Mouse (Mus musculus) gonadal fat pad, adult 2 months (tissue): ENCODE measurements around the gene 4921511M17Rik. TPM values are rescaled to one million over a fixed set of nuclear protein-coding genes. Genes with fewer than 3 reads are reported as not detected.
"Not testable (repeated sequence)": the region's sequence is repeated elsewhere in the genome, so short reads cannot be mapped to it uniquely, and the experiment has no call there.

Experiments
- DNase-seq: peaks from one replicate; pipeline ENCODE4 v3.0.0-alpha.2; 2012; ENCODE audit warnings: low read depth
- polyA plus RNA-seq: library from polyadenylated mRNA; depleted of rRNA; stranded (reverse); fragments of >200 nt; gene quantifications from 2 replicates; pipeline ENCODE4 v1.2.3, GENCODE M21; 2012; rRNA removed

The 4921511M17Rik gene
- polyA plus RNA-seq, result not detected in 2 replicates

GRCm38 (mm10) chrX:154033727-154034126 is at the start of gene 4921511M17Rik:
TSS of gene 4921511M17Rik (minus strand) at chrX:154033827.
- not testable (repeated sequence) for DNase-seq

- not testable (repeated sequence) for DNase-seq
Observed at GRCm38 (mm10) chrX:154054939-154055338, 21.3 kb upstream of the 4921511M17Rik start, which contains the start of gene Gm10057. TSS of gene Gm10057 (minus strand) at chrX:154055039.

DNA sequence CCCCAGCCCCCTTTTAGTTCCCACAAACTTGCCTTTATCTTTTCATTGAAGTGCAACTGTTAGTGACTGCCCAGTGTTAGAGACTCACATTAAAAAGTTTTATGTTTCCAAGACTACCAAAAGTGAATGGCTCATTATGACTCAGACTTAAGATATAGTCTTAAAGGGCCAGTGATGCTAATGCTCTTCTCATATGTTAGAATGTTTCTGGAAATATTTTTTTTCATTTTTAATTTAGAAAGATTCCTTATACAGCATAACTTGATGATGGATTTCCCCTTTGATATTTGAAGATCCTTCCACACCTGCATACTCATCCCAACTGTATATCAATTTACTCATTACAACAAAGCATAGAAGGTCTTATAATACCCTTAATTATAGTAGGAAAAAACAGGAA is 21.1 kb downstream of the 4921511M17Rik start, which contains the start of gene Samt1:
Samt1 (minus strand) TSS at position 101 of the 400 bp plus-strand sequence.
- not testable (repeated sequence) for DNase-seq

DNA sequence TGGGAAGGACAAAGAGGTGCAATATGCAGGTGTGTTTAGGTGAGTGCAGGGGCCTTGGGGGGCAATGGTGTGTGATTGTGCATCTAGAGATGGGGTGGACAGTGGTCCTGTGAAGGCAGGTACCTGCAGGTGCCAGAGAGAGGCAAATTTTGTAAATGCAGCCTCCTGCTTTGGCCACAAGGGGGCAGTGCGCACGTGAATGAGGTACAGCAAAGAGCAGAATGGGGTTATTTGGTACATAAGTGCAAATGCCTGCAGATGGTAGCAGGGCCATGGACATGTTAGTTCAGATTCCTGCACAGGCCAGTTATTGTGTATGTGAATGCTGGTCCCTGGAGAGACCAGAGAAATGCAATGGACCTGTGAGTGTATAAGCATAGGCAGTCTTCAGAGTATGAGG is 56.7 kb downstream of the 4921511M17Rik start:
- not testable (repeated sequence) for DNase-seq

DNA sequence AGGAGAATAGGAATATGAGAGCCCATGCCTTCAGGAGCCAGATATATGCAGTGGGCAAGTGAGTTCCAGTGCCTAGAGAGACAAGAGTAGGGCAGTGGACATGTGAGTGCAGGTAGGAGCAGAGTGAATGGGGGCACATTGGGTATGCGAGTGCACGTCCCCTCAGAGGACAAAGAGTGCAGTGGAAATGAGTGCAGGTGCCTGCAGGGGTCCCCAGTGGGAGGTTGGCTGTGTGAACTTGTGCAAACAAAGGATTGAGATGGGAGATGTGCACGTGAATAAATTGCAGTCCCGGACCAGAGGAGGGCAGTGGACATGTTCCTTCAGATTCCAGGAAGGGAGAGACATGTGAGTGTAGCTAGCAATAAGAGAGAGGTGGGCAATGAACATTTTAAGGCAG is 57.2 kb downstream of the 4921511M17Rik start:
- DNase-seq, result not testable (repeated sequence)

DNA sequence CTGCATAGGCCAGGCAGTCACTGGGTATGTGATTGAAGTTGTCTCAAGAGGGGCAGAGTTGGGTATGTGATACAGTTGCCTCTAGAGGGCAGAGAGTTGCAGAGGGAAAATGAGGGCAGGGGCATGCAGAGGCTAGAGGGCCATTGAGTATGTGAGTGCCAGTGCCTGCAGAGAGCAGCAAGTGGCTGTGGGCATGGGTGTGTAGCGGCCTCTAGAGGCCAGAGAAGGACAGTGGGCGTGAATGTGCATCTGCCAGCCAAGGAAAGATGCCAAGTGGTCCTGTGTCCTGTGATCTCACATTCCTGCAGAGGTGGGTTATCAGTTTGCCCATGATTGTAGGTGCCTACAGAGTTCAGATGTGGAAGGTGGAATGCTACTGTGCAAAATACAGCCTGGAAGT is 59.2 kb downstream of the 4921511M17Rik start:
- no peak for DNase-seq

Other genes starting within 250 kb of the 4921511M17Rik start
- 12.7 and 20.7 TPM in 2 replicates for gene Spin2c, start 201.6 kb downstream of the 4921511M17Rik start, polyA plus RNA-seq
- not detected in 2 replicates for gene Samt1, start 21.2 kb downstream of the 4921511M17Rik start, polyA plus RNA-seq
- gene Gm10057, start 21.2 kb upstream of the 4921511M17Rik start, polyA plus RNA-seq, result not detected in 2 replicates
- not detected in 2 replicates for gene Gm15140, start 86.9 kb upstream of the 4921511M17Rik start, polyA plus RNA-seq